Mouse (Mus musculus) myocyte (in vitro differentiated cells): ENCODE measurements around the gene Spef1. TPM values are rescaled to one million over a fixed set of nuclear protein-coding genes. Genes with fewer than 3 reads are reported as not detected.

Experiments used
- H3K27me3 ChIP-seq: one replicate; pipeline ENCODE4 v1.6.1; 2011; ENCODE audit not compliant: control insufficient read depth, insufficient read depth, insufficient read length
- H3K36me3 ChIP-seq: one replicate; pipeline ENCODE4 v1.6.1; 2011; ENCODE audit not compliant: control insufficient read depth, insufficient read depth
- H3K4me2 ChIP-seq: one replicate; pipeline ENCODE4 v1.6.1; 2011; ENCODE audit warnings: low read depth, control low read depth
- H3K4me3 ChIP-seq: one replicate; pipeline ENCODE4 v1.5.1; 2011; ENCODE audit warnings: mild to moderate bottlenecking, control low read depth, moderate library complexity
- H3K79me2 ChIP-seq: one replicate; pipeline ENCODE4 v1.6.1; 2011; ENCODE audit not compliant: control insufficient read depth, insufficient read depth
- H3ac ChIP-seq: one replicate; pipeline ENCODE4 v1.6.1; 2011; ENCODE audit not compliant: control insufficient read depth, insufficient read length
- CEBPB ChIP-seq: IDR thresholded peaks from 2 replicates; pipeline ENCODE4 v1.6.1; 2011; ENCODE audit warnings: mild to moderate bottlenecking, moderate library complexity; ENCODE audit not compliant: poor library complexity, insufficient read depth, severe bottlenecking
- E2F4 ChIP-seq: IDR thresholded peaks from one replicate; pipeline ENCODE4 v1.6.1; 2011; ENCODE audit warnings: mild to moderate bottlenecking, control low read depth, moderate library complexity; ENCODE audit not compliant: insufficient read depth
- MAX ChIP-seq: IDR thresholded peaks from one replicate; pipeline ENCODE4 v1.6.1; 2011; ENCODE audit warnings: low read depth, mild to moderate bottlenecking, control low read depth
- MYOD1 ChIP-seq, 3 experiments: IDR thresholded peaks; one replicate each; pipeline ENCODE4 v1.6.1; 2011; ENCODE audit warnings: control low read depth in 2 of 3, low read depth in 2 of 3, mild to moderate bottlenecking in 2 of 3, moderate library complexity in 1 of 3; ENCODE audit not compliant: insufficient read length in 2 of 3, control insufficient read depth in 1 of 3
- MYOG ChIP-seq, 3 experiments: IDR thresholded peaks; one replicate each; pipeline ENCODE4 v1.6.1; 2011; ENCODE audit warnings: control low read depth in 2 of 3, low read depth in 2 of 3, mild to moderate bottlenecking in 2 of 3; ENCODE audit not compliant: insufficient read length in 2 of 3, control insufficient read depth in 1 of 3, insufficient read depth in 1 of 3
- POLR2A ChIP-seq: IDR thresholded peaks from one replicate; pipeline ENCODE4 v1.6.1; 2011; ENCODE audit warnings: low read depth, mild to moderate bottlenecking, control low read depth, moderate library complexity; ENCODE audit not compliant: insufficient read length
- POLR2AphosphoS2 ChIP-seq: IDR thresholded peaks from one replicate; pipeline ENCODE4 v1.6.1; 2011; ENCODE audit warnings: low read depth, control low read depth; ENCODE audit not compliant: insufficient read length
- REST ChIP-seq: IDR thresholded peaks from one replicate; pipeline ENCODE4 v1.6.1; 2011; ENCODE audit warnings: mild to moderate bottlenecking, control low read depth, moderate library complexity; ENCODE audit not compliant: insufficient read depth, insufficient read length
- SRF ChIP-seq: IDR thresholded peaks from one replicate; pipeline ENCODE4 v1.6.1; 2011; ENCODE audit warnings: low read depth; ENCODE audit not compliant: control insufficient read depth, insufficient read length
- TCF12 ChIP-seq: IDR thresholded peaks from one replicate; pipeline ENCODE4 v1.6.1; 2011; ENCODE audit warnings: mild to moderate bottlenecking, control low read depth; ENCODE audit not compliant: poor library complexity, insufficient read depth, severe bottlenecking
- TCF3 ChIP-seq: IDR thresholded peaks from one replicate; pipeline ENCODE4 v1.6.1; 2011; ENCODE audit warnings: low read depth, control low read depth; ENCODE audit not compliant: insufficient read length
- USF1 ChIP-seq: IDR thresholded peaks from one replicate; pipeline ENCODE4 v1.6.1; 2011; ENCODE audit warnings: low read depth, mild to moderate bottlenecking, control low read depth, moderate library complexity
- polyA plus RNA-seq: library from polyadenylated mRNA; unstranded; fragments of >200 nt; fragmentation: generic; extraction: Trizol; gene quantifications from one replicate; pipeline ENCODE4 v1.2.1, GENCODE M21; 2012; ENCODE audit warnings: missing spikeins

Gene Spef1
- polyA plus RNA-seq, 1 experiment = 9.4 TPM

- TF ChIP-seq SRF = no peak
- Histone ChIP-seq H3K4me2 (no peak overlapping the region), H3K79me2 (no peaks in the 10 kb centered on the region), H3K4me3 (no peak overlapping the region), H3K27me3 (no peaks in the 10 kb centered on the region), H3K36me3 (no peaks in the 10 kb centered on the region), H3ac (no peak overlapping the region)
Measured at GRCm38 (mm10) chr2:131221853-131222515, 34.9 kb upstream of the Spef1 start.

- TF ChIP-seq REST (no peak), MAX (no peak), POLR2AphosphoS2 (no peak), MYOG (IDR thresholded peaks at IDR 0.05; ENCODE audit: control insufficient read depth in 1 of 3, insufficient read depth in 1 of 3, insufficient read length in 2 of 3, low read depth in 2 of 3) (no peak), CEBPB (no peak), USF1 (no peak), E2F4 (no peak), TCF3 (no peak), MYOD1 (IDR thresholded peaks at IDR 0.05; ENCODE audit: control insufficient read depth in 1 of 3, insufficient read length in 2 of 3, low read depth in 2 of 3) (no peak), SRF (no peak)
Measured at GRCm38 (mm10) chr2:131220030-131220429, 32.9 kb upstream of the Spef1 start.

GRCm38 (mm10) chr2:131215941-131216858 lies 29.1 kb upstream of the Spef1 start:
- Histone ChIP-seq H3K4me3 (no peak overlapping the region), H3ac (no peak overlapping the region), H3K27me3 (no peaks in the 10 kb centered on the region), H3K4me2 (no peak overlapping the region), H3K79me2 (peaks cover 6% of the 10 kb centered on the region), H3K36me3 (no peaks in the 10 kb centered on the region)
- no peak for TF ChIP-seq SRF
- TF ChIP-seq MAX = no peak
- no peak for TF ChIP-seq E2F4
- no peak for TF ChIP-seq MYOG (IDR thresholded peaks at IDR 0.05; ENCODE audit: control insufficient read depth in 1 of 3, insufficient read depth in 1 of 3, insufficient read length in 2 of 3, low read depth in 2 of 3)
- TF ChIP-seq POLR2A = no peak
- TF ChIP-seq POLR2AphosphoS2 = no peak
- TF ChIP-seq USF1 = no peak
- TF ChIP-seq TCF12 = no peak
- no peak for TF ChIP-seq CEBPB
- no peak for TF ChIP-seq MYOD1 (IDR thresholded peaks at IDR 0.05; ENCODE audit: control insufficient read depth in 1 of 3, insufficient read length in 2 of 3, low read depth in 2 of 3)
- TF ChIP-seq REST = no peak
- no peak for TF ChIP-seq TCF3

More at GRCm38 (mm10) chr2:131220030-131220429, 32.9 kb upstream of the Spef1 start:
- H3K4me3 ChIP-seq = no peak overlapping the region
- no peak overlapping the region for H3ac ChIP-seq
- no peaks in the 10 kb centered on the region for H3K79me2 ChIP-seq
- no peaks in the 10 kb centered on the region for H3K27me3 ChIP-seq
- H3K36me3 ChIP-seq = no peaks in the 10 kb centered on the region
- no peak overlapping the region for H3K4me2 ChIP-seq

- peaks cover 6% of the 10 kb centered on the region for H3K79me2 ChIP-seq
- H3ac ChIP-seq = no peak overlapping the region
- H3K4me2 ChIP-seq = no peak overlapping the region
- no peaks in the 10 kb centered on the region for H3K36me3 ChIP-seq
- H3K4me3 ChIP-seq = no peak overlapping the region
- no peaks in the 10 kb centered on the region for H3K27me3 ChIP-seq
- TF ChIP-seq MYOG (IDR thresholded peaks at IDR 0.05; ENCODE audit: control insufficient read depth in 1 of 3, insufficient read depth in 1 of 3, insufficient read length in 2 of 3, low read depth in 2 of 3) (no peak), POLR2A (no peak), TCF3 (no peak), REST (no peak), USF1 (no peak), POLR2AphosphoS2 (no peak), MYOD1 (IDR thresholded peaks at IDR 0.05; ENCODE audit: control insufficient read depth in 1 of 3, insufficient read length in 2 of 3, low read depth in 2 of 3) (no peak), E2F4 (no peak)
Measured at GRCm38 (mm10) chr2:131213773-131214172, 26.7 kb upstream of the Spef1 start.

- peak overlapping the region; percentile 13 for H3ac ChIP-seq
- H3K36me3 ChIP-seq = no peaks in the 10 kb centered on the region
- H3K27me3 ChIP-seq = no peaks in the 10 kb centered on the region
- peaks cover 6% of the 10 kb centered on the region for H3K79me2 ChIP-seq
- peak overlapping the region; percentile 48 for H3K4me3 ChIP-seq
- TF ChIP-seq MAX (no peak), MYOG (IDR thresholded peaks at IDR 0.05; ENCODE audit: control insufficient read depth in 1 of 3, insufficient read depth in 1 of 3, insufficient read length in 2 of 3, low read depth in 2 of 3) (no peak), USF1 (peak; percentile 72), MYOD1 (IDR thresholded peaks at IDR 0.05; ENCODE audit: control insufficient read depth in 1 of 3, insufficient read length in 2 of 3, low read depth in 2 of 3) (no peak), E2F4 (no peak), SRF (no peak), POLR2A (peak; percentile 26), TCF12 (no peak), REST (no peak), CEBPB (no peak)
- peak overlapping the region; percentile 65 for H3K4me2 ChIP-seq
Measured at GRCm38 (mm10) chr2:131211026-131211615, 24.0 kb upstream of the Spef1 start.
